Mouse (Mus musculus) cerebellum, adult 2 months (tissue): ENCODE measurements around the gene Trp63. TPM values are rescaled to one million over a fixed set of nuclear protein-coding genes. Genes with fewer than 3 reads are reported as not detected.

Source experiments
- DNase-seq, 2 experiments: peaks; one replicate each; pipeline ENCODE4 v3.0.0; 2021
- H3K27ac ChIP-seq: fragments of 200-500 bp; 2 replicates; pipeline ENCODE4 v1.5.1; 2012; ENCODE audit warnings: low read length, control low read depth, inconsistent platforms; ENCODE audit not compliant: insufficient read depth
- H3K27me3 ChIP-seq: fragments of 200-500 bp; 2 replicates; pipeline ENCODE4 v1.6.1; 2012; ENCODE audit warnings: inconsistent platforms, mild to moderate bottlenecking, low read length, moderate library complexity; ENCODE audit not compliant: control insufficient read depth, insufficient read depth
- H3K4me1 ChIP-seq: fragments of 200-500 bp; 2 replicates; pipeline ENCODE4 v1.6.1; 2011; ENCODE audit warnings: low read length; ENCODE audit not compliant: control insufficient read depth, insufficient read depth
- H3K4me3 ChIP-seq: fragments of 200-500 bp; replicated peaks from 2 replicates; pipeline ENCODE3; 2011; ENCODE audit warnings: mild to moderate bottlenecking, low read depth, low read length, control low read depth; ENCODE audit not compliant: insufficient read depth
- CTCF ChIP-seq: fragments of 200-500 bp; IDR thresholded peaks from 2 replicates; pipeline ENCODE4 v1.5.1; 2011; ENCODE audit warnings: low read depth, mild to moderate bottlenecking, control low read depth, low read length, moderate library complexity, borderline replicate concordance; ENCODE audit not compliant: insufficient read depth
- POLR2A ChIP-seq: fragments of 200-500 bp; IDR thresholded peaks from 2 replicates; pipeline ENCODE4 v1.6.1; 2011; ENCODE audit warnings: low read length, control low read depth, borderline replicate concordance; ENCODE audit not compliant: insufficient read depth
- WGBS: fragments of 180-500 bp; shearing (Covaris S2); methylation state at CpG from one replicate; pipeline ENCODE4 v1.1.7; 2018; 5-methylcytosine and 5-hydroxymethylcytosine counted together
- polyA plus RNA-seq: library from polyadenylated mRNA; depleted of rRNA; stranded (reverse); fragments of >200 nt; gene quantifications from 2 replicates; pipeline ENCODE4 v1.2.3, GENCODE M21; 2012

Trp63 gene
- polyA plus RNA-seq, 1 experiment, result 0.82 TPM

- Histone ChIP-seq H3K4me3 (no peak overlapping the region), H3K27ac (no peak overlapping the region), H3K4me1 (no peaks in the 10 kb centered on the region), H3K27me3 (no peaks in the 10 kb centered on the region)
- WGBS, result 93% methylated on average over 3 of the region's 3 CpGs
- TF ChIP-seq CTCF (no peak), POLR2A (no peak)
- DNase-seq, result no peak
Observed at GRCm38 (mm10) chr16:25835301-25835700, 151.7 kb downstream of the Trp63 start.

- no peak for DNase-seq
- WGBS, result 90% methylated on average over 5 of the region's 5 CpGs
- Histone ChIP-seq H3K27me3 (no peaks in the 10 kb centered on the region), H3K27ac (no peak overlapping the region), H3K4me3 (no peak overlapping the region), H3K4me1 (no peaks in the 10 kb centered on the region)
- no peak for TF ChIP-seq CTCF
- no peak for TF ChIP-seq POLR2A
Observed at GRCm38 (mm10) chr16:25835723-25836122, 152.2 kb downstream of the Trp63 start.

- no peak for DNase-seq
- Histone ChIP-seq H3K27me3 (no peaks in the 10 kb centered on the region), H3K27ac (no peak overlapping the region), H3K4me1 (no peaks in the 10 kb centered on the region), H3K4me3 (no peak overlapping the region)
- TF ChIP-seq POLR2A, result no peak
- no peak for TF ChIP-seq CTCF
- WGBS, result 84% methylated on average over 6 of the region's 6 CpGs
Observed at GRCm38 (mm10) chr16:25842996-25843395, 159.4 kb downstream of the Trp63 start.

GRCm38 (mm10) chr16:25843625-25844024 lies 160.1 kb downstream of the Trp63 start:
- no peaks in the 10 kb centered on the region for H3K27me3 ChIP-seq
- 92% methylated on average over 13 of the region's 13 CpGs for WGBS
- no peak overlapping the region for H3K27ac ChIP-seq

GRCm38 (mm10) chr16:25846611-25847010 lies 163.0 kb downstream of the Trp63 start:
- H3K4me1 ChIP-seq, result no peaks in the 10 kb centered on the region; the same call in 1 of the 2 replicates
- no peak overlapping the region for H3K4me3 ChIP-seq
- no peaks in the 10 kb centered on the region for H3K27me3 ChIP-seq
- 89% methylated on average over 5 of the region's 5 CpGs for WGBS
- DNase-seq, result no peak
- no peak for TF ChIP-seq POLR2A
- no peak for TF ChIP-seq CTCF
- no peak overlapping the region for H3K27ac ChIP-seq

More at GRCm38 (mm10) chr16:25843625-25844024, 160.1 kb downstream of the Trp63 start:
- H3K4me1 ChIP-seq, result no peaks in the 10 kb centered on the region
- TF ChIP-seq CTCF, result no peak
- TF ChIP-seq POLR2A, result no peak
- no peak overlapping the region for H3K4me3 ChIP-seq
- no peak for DNase-seq

GRCm38 (mm10) chr16:25848474-25848873 lies 164.9 kb downstream of the Trp63 start:
- DNase-seq, result no peak
- WGBS, result 74% methylated on average over 2 of the region's 2 CpGs

GRCm38 (mm10) chr16:25849593-25850464 lies 166.3 kb downstream of the Trp63 start:
- Histone ChIP-seq H3K4me1 (no peaks in the 10 kb centered on the region; the same call in 1 of the 2 replicates), H3K27me3 (no peaks in the 10 kb centered on the region), H3K4me3 (no peak overlapping the region), H3K27ac (no peak overlapping the region)
- no peak for DNase-seq
- TF ChIP-seq POLR2A (no peak), CTCF (no peak)
- 39% methylated on average over 13 of the region's 13 CpGs for WGBS

More at GRCm38 (mm10) chr16:25848474-25848873, 164.9 kb downstream of the Trp63 start:
- TF ChIP-seq CTCF (no peak), POLR2A (no peak)
- H3K27ac ChIP-seq, result no peak overlapping the region
- no peaks in the 10 kb centered on the region; the same call in 1 of the 2 replicates for H3K4me1 ChIP-seq
- H3K27me3 ChIP-seq, result no peaks in the 10 kb centered on the region
- H3K4me3 ChIP-seq, result no peak overlapping the region
